ENCODE assay signal across 9 mouse cellular contexts in the genomic region with DNA sequence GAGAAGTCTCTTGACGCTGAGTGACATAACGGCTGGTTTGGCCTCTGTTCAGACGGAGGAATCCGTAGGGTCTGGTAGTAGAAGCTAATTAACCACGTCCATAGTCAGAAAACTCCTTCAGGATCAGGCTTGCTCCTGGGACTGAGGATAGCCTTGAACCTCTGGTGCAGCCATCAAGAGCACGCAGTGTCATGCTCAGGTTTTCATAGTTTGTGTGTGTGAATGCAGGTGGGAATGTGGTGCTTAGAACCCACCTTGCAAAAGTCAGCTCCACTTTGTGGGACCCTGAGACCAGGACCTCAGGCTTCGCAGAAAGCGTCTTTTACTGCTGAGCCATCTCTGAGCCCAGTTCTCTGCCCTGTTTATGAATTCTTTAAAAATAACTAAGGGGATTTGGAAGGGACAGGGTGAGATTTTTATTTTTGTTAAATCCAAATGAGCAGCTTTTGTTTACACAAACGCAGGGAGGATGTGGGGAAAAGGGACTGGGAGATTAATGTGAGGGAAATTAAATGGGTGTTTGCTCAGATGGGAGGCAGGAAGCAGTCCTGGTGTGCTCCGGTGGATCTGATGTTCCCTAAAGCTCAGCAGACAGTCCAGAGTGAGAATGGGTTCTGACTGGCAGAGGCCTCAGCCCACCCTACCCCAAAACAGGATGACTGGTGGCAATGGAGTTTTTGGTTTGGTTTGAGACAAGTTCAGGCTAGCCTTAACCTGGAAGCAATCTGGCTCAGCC. TPM values are rescaled to one million over a fixed set of nuclear protein-coding genes. Genes with fewer than 3 reads are reported as not detected.
A peak's percentile ranks its signal among the peaks of the same experiment; 100 is the strongest.
DNase-seq lines count a peak whose midpoint lies in the region; ATAC-seq and TF ChIP-seq lines count a peak whose summit lies in the region.
"Had no signal": no experiment of that assay in that cellular context is flagged by ENCODE, and none has a peak within 500 bp of the region (broad histone marks: within the 10 kb centered on the region; RNA-seq: fewer than 3 reads in every experiment).

No protein-coding gene starts in this region.

- no peaks in the 10 kb centered on the region for H3K27me3 ChIP-seq in megakaryocyte, embryonic 14.5 days (replicated peaks)
- no peaks in the 10 kb centered on the region for H3K27me3 ChIP-seq in embryonic facial prominence, embryonic 15.5 days
- H3K27me3 ChIP-seq in kidney, adult 2 months (replicated peaks; ENCODE audit: control insufficient read depth, insufficient read depth, low read length) = no peaks in the 10 kb centered on the region
- H3K27me3 ChIP-seq in neural tube, embryonic 14.5 days (ENCODE audit: control insufficient read depth, insufficient read depth, low read length) = no peaks in the 10 kb centered on the region

- TF ChIP-seq POLR2A in kidney, adult 2 months (IDR thresholded peaks at IDR 0.05; ENCODE audit: low read depth, low read length) = no peak

- H3K4me3 ChIP-seq in megakaryocyte, embryonic 14.5 days (replicated peaks) = peak overlapping the region; percentile 82
- no peak overlapping the region for H3K4me3 ChIP-seq in embryonic facial prominence, embryonic 15.5 days (replicated peaks)
- H3K4me3 ChIP-seq in kidney, adult 2 months (ENCODE audit: insufficient read depth, low read depth, low read length) = peak overlapping the region; percentile 53
- H3K4me3 ChIP-seq in neural tube, embryonic 14.5 days (ENCODE audit: low read depth, low read length) = no peak overlapping the region

- 44% methylated on average over 10 of the region's 10 CpGs for WGBS in embryonic facial prominence, embryonic 15.5 days
- WGBS in kidney, adult 2 months = 18% methylated on average over 10 of the region's 10 CpGs
- 53% methylated on average over 10 of the region's 10 CpGs for WGBS in neural tube, embryonic 14.5 days

- ATAC-seq in megakaryocyte, adult 5-6 weeks (ENCODE audit: poor library complexity, severe bottlenecking) = no peak
- ATAC-seq in embryonic facial prominence, embryonic 15.5 days (ENCODE audit: insufficient number of reproducible peaks, low FRiP score, low TSS enrichment, low read depth) = no peak
- no peak for ATAC-seq in neural tube, embryonic 14.5 days (ENCODE audit: low read depth)

- peak overlapping the region; percentile 63 for H3K27ac ChIP-seq in embryonic facial prominence, embryonic 15.5 days (replicated peaks)
- H3K27ac ChIP-seq in kidney, adult 2 months (ENCODE audit: insufficient read depth, low read depth, low read length) = peak overlapping the region; percentile 86
- H3K27ac ChIP-seq in neural tube, embryonic 14.5 days (ENCODE audit: low read depth, low read length) = no peak overlapping the region; the same call in 1 of the 2 replicates

- peak; percentile 57 for DNase-seq in kidney, adult 2 months
- no peak for DNase-seq in urinary bladder, postnatal 25 days (ENCODE audit: low spot score)
- no peak for DNase-seq in cerebellum, postnatal 36 days
- no peak for DNase-seq in natural killer cell, adult 2 months (ENCODE audit: low spot score in 2 of 2)

- TF ChIP-seq CTCF in kidney, adult 2 months (conservative IDR thresholded peaks at IDR 0.05; ENCODE audit: insufficient read depth, insufficient read length, low read depth, low read length) = no peak

- peaks cover 40% of the 10 kb centered on the region for H3K36me3 ChIP-seq in megakaryocyte, embryonic 14.5 days (replicated peaks; ENCODE audit: low read length)
- H3K36me3 ChIP-seq in embryonic facial prominence, embryonic 15.5 days = peaks cover 21% of the 10 kb centered on the region
- H3K36me3 ChIP-seq in kidney, adult 2 months (ENCODE audit: control insufficient read depth, insufficient read depth, low read length) = peaks cover 28% of the 10 kb centered on the region
- no peaks in the 10 kb centered on the region; the same call in 1 of the 2 replicates for H3K36me3 ChIP-seq in neural tube, embryonic 14.5 days (ENCODE audit: control insufficient read depth, insufficient read depth, low read length)

- 0 out of 2 replicates have a peak overlapping the region, but pooled peaks have one; percentile 2 for H3K9ac ChIP-seq in embryonic facial prominence, embryonic 15.5 days
- H3K9ac ChIP-seq in neural tube, embryonic 14.5 days (replicated peaks; ENCODE audit: low read depth, low read length) = no peak overlapping the region

- H3K4me1 ChIP-seq in megakaryocyte, embryonic 14.5 days = peaks cover 73% of the 10 kb centered on the region
- peaks cover 41% of the 10 kb centered on the region for H3K4me1 ChIP-seq in embryonic facial prominence, embryonic 15.5 days
- H3K4me1 ChIP-seq in kidney, adult 2 months (ENCODE audit: control insufficient read depth, insufficient read depth, low read length) = peaks cover 22% of the 10 kb centered on the region
- H3K4me1 ChIP-seq in neural tube, embryonic 14.5 days (ENCODE audit: control insufficient read depth, insufficient read depth, low read length) = peaks cover 25% of the 10 kb centered on the region

- H3K4me2 ChIP-seq in embryonic facial prominence, embryonic 15.5 days (replicated peaks) = peak overlapping the region; percentile 15
- peak overlapping the region; percentile 79; the same call in 1 of the 2 replicates for H3K4me2 ChIP-seq in neural tube, embryonic 14.5 days (ENCODE audit: low read depth, low read length)

- peaks cover 4% of the 10 kb centered on the region; the same call in 1 of the 2 replicates for H3K9me3 ChIP-seq in megakaryocyte, embryonic 14.5 days
- no peaks in the 10 kb centered on the region for H3K9me3 ChIP-seq in embryonic facial prominence, embryonic 15.5 days (replicated peaks)
- no peaks in the 10 kb centered on the region for H3K9me3 ChIP-seq in neural tube, embryonic 14.5 days (ENCODE audit: control insufficient read depth, low read length)

RNA-seq across cellular contexts. Expression of a gene that starts 4.4 kb away (rescaled TPM):
- 4.1 and 22.7 TPM in 2 replicates for polyA plus RNA-seq in megakaryocyte, embryonic 14.5 days (2012; ENCODE audit: insufficient read depth, low replicate concordance)
- 411 and 437 TPM in 2 replicates for total RNA-seq in megakaryocyte, adult 5-6 weeks (2015)
- 356 and 357 TPM in 2 replicates for total RNA-seq in megakaryocyte, adult 5-6 weeks (2017)
- polyA plus RNA-seq in embryonic facial prominence, embryonic 15.5 days (2015; fragmentation: Nextera tagmentation; extraction: Ambion mirVana) = 179 and 184 TPM in 2 replicates
- 514 and 518 TPM in 2 replicates for polyA plus RNA-seq in kidney, adult 2 months (2012; rRNA removed)
- 48.9 and 75.6 TPM in 2 replicates for polyA plus RNA-seq in neural tube, embryonic 14.5 days (2014; fragmentation: Nextera tagmentation; extraction: Ambion mirVana)

RNA-seq across cellular contexts. Expression of a gene that starts 14.7 kb away (rescaled TPM):
- 0.51 TPM in 1 of 2 replicates, not detected in the other for polyA plus RNA-seq in megakaryocyte, embryonic 14.5 days (2012; ENCODE audit: insufficient read depth, low replicate concordance)
- not detected in 2 replicates for total RNA-seq in megakaryocyte, adult 5-6 weeks (2015)
- total RNA-seq in megakaryocyte, adult 5-6 weeks (2017) = 0.40 TPM in 1 of 2 replicates, not detected in the other
- polyA plus RNA-seq in embryonic facial prominence, embryonic 15.5 days (2015; fragmentation: Nextera tagmentation; extraction: Ambion mirVana) = 1.5 and 2.0 TPM in 2 replicates
- polyA plus RNA-seq in kidney, adult 2 months (2012; rRNA removed) = 0.20 TPM in 1 of 2 replicates, not detected in the other
- polyA plus RNA-seq in neural tube, embryonic 14.5 days (2014; fragmentation: Nextera tagmentation; extraction: Ambion mirVana) = 0.90 and 1.2 TPM in 2 replicates
- total RNA-seq: common myeloid progenitor, adult 5-6 weeks had no signal

RNA-seq across cellular contexts. Expression of a gene that starts 31.9 kb away (rescaled TPM):
- 4.6 and 15.4 TPM in 2 replicates for polyA plus RNA-seq in megakaryocyte, embryonic 14.5 days (2012; ENCODE audit: insufficient read depth, low replicate concordance)
- total RNA-seq in megakaryocyte, adult 5-6 weeks (2015) = 22.8 and 26.3 TPM in 2 replicates
- 45.6 and 46.4 TPM in 2 replicates for total RNA-seq in megakaryocyte, adult 5-6 weeks (2017)
- 43.6 and 48.5 TPM in 2 replicates for polyA plus RNA-seq in embryonic facial prominence, embryonic 15.5 days (2015; fragmentation: Nextera tagmentation; extraction: Ambion mirVana)
- 14.5 and 15.3 TPM in 2 replicates for polyA plus RNA-seq in kidney, adult 2 months (2012; rRNA removed)
- polyA plus RNA-seq in neural tube, embryonic 14.5 days (2014; fragmentation: Nextera tagmentation; extraction: Ambion mirVana) = 20.5 and 22.9 TPM in 2 replicates

RNA-seq across cellular contexts. Expression of a gene that starts 34.3 kb away (rescaled TPM):
- not detected in 2 replicates for polyA plus RNA-seq in megakaryocyte, embryonic 14.5 days (2012; ENCODE audit: insufficient read depth, low replicate concordance)
- total RNA-seq in megakaryocyte, adult 5-6 weeks (2015) = not detected in 2 replicates
- not detected in 2 replicates for total RNA-seq in megakaryocyte, adult 5-6 weeks (2017)
- polyA plus RNA-seq in embryonic facial prominence, embryonic 15.5 days (2015; fragmentation: Nextera tagmentation; extraction: Ambion mirVana) = 2.2 and 3.0 TPM in 2 replicates
- polyA plus RNA-seq in kidney, adult 2 months (2012; rRNA removed) = 0.23 and 0.38 TPM in 2 replicates
- 18.6 and 21.0 TPM in 2 replicates for polyA plus RNA-seq in neural tube, embryonic 14.5 days (2014; fragmentation: Nextera tagmentation; extraction: Ambion mirVana)
- total RNA-seq: common myeloid progenitor, adult 5-6 weeks had no signal

RNA-seq across cellular contexts. Expression of a gene that starts 37.1 kb away (rescaled TPM):
- polyA plus RNA-seq in megakaryocyte, embryonic 14.5 days (2012; ENCODE audit: insufficient read depth, low replicate concordance) = 21.2 and 30.0 TPM in 2 replicates
- not detected in 2 replicates for total RNA-seq in megakaryocyte, adult 5-6 weeks (2015)
- total RNA-seq in megakaryocyte, adult 5-6 weeks (2017) = not detected in 2 replicates
- 12.4 and 16.1 TPM in 2 replicates for polyA plus RNA-seq in embryonic facial prominence, embryonic 15.5 days (2015; fragmentation: Nextera tagmentation; extraction: Ambion mirVana)
- 0.23 and 3.9 TPM in 2 replicates for polyA plus RNA-seq in kidney, adult 2 months (2012; rRNA removed)
- 1.3 and 2.0 TPM in 2 replicates for polyA plus RNA-seq in neural tube, embryonic 14.5 days (2014; fragmentation: Nextera tagmentation; extraction: Ambion mirVana)
- total RNA-seq: common myeloid progenitor, adult 5-6 weeks had no signal

Comparison
In these comparisons a context has a peak if more than half of its experiments do, and no peak if none do; other contexts are left out.
1. H3K4me3 ChIP-seq: peak in megakaryocyte, embryonic 14.5 days (single experiment) and kidney, adult 2 months (single experiment); none in embryonic facial prominence, embryonic 15.5 days (single experiment) and neural tube, embryonic 14.5 days (single experiment).